Mouse (Mus musculus): ENCODE results near the gene Cdc37. TPM values are rescaled to one million over a fixed set of nuclear protein-coding genes. Genes with fewer than 3 reads are reported as not detected.

Cdc37 gene
- polyA plus RNA-seq, 1 experiment from 2014 or later = 199 TPM

GRCm38 (mm10) chr9:21117073-21117472, 32.7 kb downstream of the Cdc37 start:
- no peak for ATAC-seq
- no peaks in the 10 kb centered on the region for H3K27me3 ChIP-seq (ENCODE audit: control insufficient read depth, insufficient read depth, low read depth, low read length)

GRCm38 (mm10) chr9:21115105-21115504, 34.7 kb downstream of the Cdc37 start:
- H3K36me3 ChIP-seq (ENCODE audit: control insufficient read depth, insufficient read depth, low read length) = peaks cover 6% of the 10 kb centered on the region; the same call in 1 of the 2 replicates
- H3K4me1 ChIP-seq (ENCODE audit: control insufficient read depth, insufficient read depth, low read length) = no peaks in the 10 kb centered on the region
- H3K4me3 ChIP-seq (ENCODE audit: low read depth, low read length) = no peak overlapping the region
- H3K4me2 ChIP-seq (ENCODE audit: low read length) = no peak overlapping the region
- 89% methylated on average over 8 of the region's 8 CpGs for WGBS
- no peak for ATAC-seq
- H3K27ac ChIP-seq (ENCODE audit: low read length) = no peak overlapping the region
- H3K9me3 ChIP-seq (replicated peaks; ENCODE audit: control insufficient read depth, low read length, poor library complexity, severe bottlenecking) = no peaks in the 10 kb centered on the region
- no peaks in the 10 kb centered on the region for H3K27me3 ChIP-seq (ENCODE audit: control insufficient read depth, insufficient read depth, low read depth, low read length)
- H3K9ac ChIP-seq (ENCODE audit: low read depth, low read length) = no peak overlapping the region

More at GRCm38 (mm10) chr9:21117073-21117472, 32.7 kb downstream of the Cdc37 start:
- H3K9me3 ChIP-seq (replicated peaks; ENCODE audit: control insufficient read depth, low read length, poor library complexity, severe bottlenecking) = no peaks in the 10 kb centered on the region
- no peaks in the 10 kb centered on the region for H3K4me1 ChIP-seq (ENCODE audit: control insufficient read depth, insufficient read depth, low read length)
- H3K4me3 ChIP-seq (ENCODE audit: low read depth, low read length) = no peak overlapping the region
- peaks cover 18% of the 10 kb centered on the region for H3K36me3 ChIP-seq (ENCODE audit: control insufficient read depth, insufficient read depth, low read length)
- WGBS = 82% methylated on average over 6 of the region's 6 CpGs
- no peak overlapping the region for H3K9ac ChIP-seq (ENCODE audit: low read depth, low read length)
- no peak overlapping the region for H3K4me2 ChIP-seq (ENCODE audit: low read length)
- no peak overlapping the region for H3K27ac ChIP-seq (ENCODE audit: low read length)

- no peak for ATAC-seq
- WGBS = 94% methylated on average over 7 of the region's 7 CpGs
- Histone ChIP-seq H3K9ac (ENCODE audit: low read depth, low read length) (no peak overlapping the region), H3K27me3 (ENCODE audit: control insufficient read depth, insufficient read depth, low read depth, low read length) (no peaks in the 10 kb centered on the region), H3K36me3 (ENCODE audit: control insufficient read depth, insufficient read depth, low read length) (peaks cover 6% of the 10 kb centered on the region; the same call in 1 of the 2 replicates), H3K4me2 (ENCODE audit: low read length) (no peak overlapping the region), H3K4me1 (ENCODE audit: control insufficient read depth, insufficient read depth, low read length) (no peaks in the 10 kb centered on the region), H3K27ac (ENCODE audit: low read length) (no peak overlapping the region), H3K4me3 (ENCODE audit: low read depth, low read length) (no peak overlapping the region), H3K9me3 (replicated peaks; ENCODE audit: control insufficient read depth, low read length, poor library complexity, severe bottlenecking) (no peaks in the 10 kb centered on the region)
Observed at GRCm38 (mm10) chr9:21114190-21114589, 35.6 kb downstream of the Cdc37 start.

GRCm38 (mm10) chr9:21113751-21114150, 36.0 kb downstream of the Cdc37 start:
- Histone ChIP-seq H3K9ac (ENCODE audit: low read depth, low read length) (no peak overlapping the region), H3K27ac (ENCODE audit: low read length) (no peak overlapping the region), H3K9me3 (replicated peaks; ENCODE audit: control insufficient read depth, low read length, poor library complexity, severe bottlenecking) (no peaks in the 10 kb centered on the region), H3K36me3 (ENCODE audit: control insufficient read depth, insufficient read depth, low read length) (peaks cover 6% of the 10 kb centered on the region; the same call in 1 of the 2 replicates), H3K4me2 (ENCODE audit: low read length) (no peak overlapping the region), H3K4me3 (ENCODE audit: low read depth, low read length) (no peak overlapping the region), H3K27me3 (ENCODE audit: control insufficient read depth, insufficient read depth, low read depth, low read length) (no peaks in the 10 kb centered on the region), H3K4me1 (ENCODE audit: control insufficient read depth, insufficient read depth, low read length) (no peaks in the 10 kb centered on the region)
- WGBS = 93% methylated on average over 6 of the region's 6 CpGs
- no peak for ATAC-seq

- ATAC-seq = no peak
- H3K9ac ChIP-seq (ENCODE audit: low read depth, low read length) = no peak overlapping the region
- WGBS = 44% methylated on average over 23 of the region's 23 CpGs
Observed at GRCm38 (mm10) chr9:21107607-21108237, 42.1 kb downstream of the Cdc37 start.

GRCm38 (mm10) chr9:21105760-21106564, 43.8 kb downstream of the Cdc37 start:
- Histone ChIP-seq H3K4me1 (ENCODE audit: control insufficient read depth, insufficient read depth, low read length) (no peaks in the 10 kb centered on the region), H3K9ac (ENCODE audit: low read depth, low read length) (no peak overlapping the region), H3K36me3 (ENCODE audit: control insufficient read depth, insufficient read depth, low read length) (no peaks in the 10 kb centered on the region), H3K27me3 (ENCODE audit: control insufficient read depth, insufficient read depth, low read depth, low read length) (no peaks in the 10 kb centered on the region), H3K9me3 (replicated peaks; ENCODE audit: control insufficient read depth, low read length, poor library complexity, severe bottlenecking) (no peaks in the 10 kb centered on the region), H3K27ac (ENCODE audit: low read length) (no peak overlapping the region), H3K4me3 (ENCODE audit: low read depth, low read length) (no peak overlapping the region), H3K4me2 (ENCODE audit: low read length) (no peak overlapping the region)
- 78% methylated on average over 5 of the region's 5 CpGs for WGBS
- no peak for ATAC-seq

More at GRCm38 (mm10) chr9:21107607-21108237, 42.1 kb downstream of the Cdc37 start:
- H3K4me2 ChIP-seq (ENCODE audit: low read length) = no peak overlapping the region
- no peaks in the 10 kb centered on the region for H3K36me3 ChIP-seq (ENCODE audit: control insufficient read depth, insufficient read depth, low read length)
- no peaks in the 10 kb centered on the region for H3K9me3 ChIP-seq (replicated peaks; ENCODE audit: control insufficient read depth, low read length, poor library complexity, severe bottlenecking)
- H3K27me3 ChIP-seq (ENCODE audit: control insufficient read depth, insufficient read depth, low read depth, low read length) = no peaks in the 10 kb centered on the region
- H3K4me3 ChIP-seq (ENCODE audit: low read depth, low read length) = no peak overlapping the region
- H3K27ac ChIP-seq (ENCODE audit: low read length) = no peak overlapping the region
- H3K4me1 ChIP-seq (ENCODE audit: control insufficient read depth, insufficient read depth, low read length) = no peaks in the 10 kb centered on the region

- Histone ChIP-seq H3K9me3 (replicated peaks; ENCODE audit: control insufficient read depth, low read length, poor library complexity, severe bottlenecking) (no peaks in the 10 kb centered on the region), H3K27me3 (ENCODE audit: control insufficient read depth, insufficient read depth, low read depth, low read length) (no peaks in the 10 kb centered on the region), H3K36me3 (ENCODE audit: control insufficient read depth, insufficient read depth, low read length) (no peaks in the 10 kb centered on the region), H3K4me2 (ENCODE audit: low read length) (no peak overlapping the region), H3K27ac (ENCODE audit: low read length) (no peak overlapping the region), H3K9ac (ENCODE audit: low read depth, low read length) (no peak overlapping the region), H3K4me1 (ENCODE audit: control insufficient read depth, insufficient read depth, low read length) (no peaks in the 10 kb centered on the region), H3K4me3 (ENCODE audit: low read depth, low read length) (no peak overlapping the region)
- no peak for ATAC-seq
- WGBS = 89% methylated on average over 6 of the region's 6 CpGs
Observed at GRCm38 (mm10) chr9:21104814-21105213, 45.0 kb downstream of the Cdc37 start.

GRCm38 (mm10) chr9:21102076-21102475, 47.7 kb downstream of the Cdc37 start:
- H3K9ac ChIP-seq (ENCODE audit: low read depth, low read length) = no peak overlapping the region
- WGBS = 87% methylated on average over 2 of the region's 2 CpGs
- H3K27me3 ChIP-seq (ENCODE audit: control insufficient read depth, insufficient read depth, low read depth, low read length) = no peaks in the 10 kb centered on the region
- H3K36me3 ChIP-seq (ENCODE audit: control insufficient read depth, insufficient read depth, low read length) = no peaks in the 10 kb centered on the region
- H3K4me1 ChIP-seq (ENCODE audit: control insufficient read depth, insufficient read depth, low read length) = no peaks in the 10 kb centered on the region
- no peak overlapping the region for H3K4me3 ChIP-seq (ENCODE audit: low read depth, low read length)
- no peaks in the 10 kb centered on the region for H3K9me3 ChIP-seq (replicated peaks; ENCODE audit: control insufficient read depth, low read length, poor library complexity, severe bottlenecking)
- no peak overlapping the region for H3K4me2 ChIP-seq (ENCODE audit: low read length)
- no peak overlapping the region for H3K27ac ChIP-seq (ENCODE audit: low read length)
- ATAC-seq = no peak
